Mouse (Mus musculus) myocyte (in vitro differentiated cells): ENCODE measurements at regions not wholly inside any gene's neighbourhood (a gene's known extent, or its start where the extent isn't known, plus 50 kb on each side); places are given as distances from the start of the nearest gene placed in this dataset.

Source experiments
- E2F4 ChIP-seq: IDR thresholded peaks from one replicate; pipeline ENCODE4 v1.6.1; 2011; ENCODE audit warnings: mild to moderate bottlenecking, control low read depth, moderate library complexity; ENCODE audit not compliant: insufficient read depth
- MYOG ChIP-seq, 3 experiments: IDR thresholded peaks; one replicate each; pipeline ENCODE4 v1.6.1; 2011; ENCODE audit warnings: control low read depth in 2 of 3, low read depth in 2 of 3, mild to moderate bottlenecking in 2 of 3; ENCODE audit not compliant: insufficient read length in 2 of 3, control insufficient read depth in 1 of 3, insufficient read depth in 1 of 3
- POLR2A ChIP-seq: IDR thresholded peaks from one replicate; pipeline ENCODE4 v1.6.1; 2011; ENCODE audit warnings: low read depth, mild to moderate bottlenecking, control low read depth, moderate library complexity; ENCODE audit not compliant: insufficient read length
- POLR2AphosphoS2 ChIP-seq: IDR thresholded peaks from one replicate; pipeline ENCODE4 v1.6.1; 2011; ENCODE audit warnings: low read depth, control low read depth; ENCODE audit not compliant: insufficient read length
- REST ChIP-seq: IDR thresholded peaks from one replicate; pipeline ENCODE4 v1.6.1; 2011; ENCODE audit warnings: mild to moderate bottlenecking, control low read depth, moderate library complexity; ENCODE audit not compliant: insufficient read depth, insufficient read length
- TCF12 ChIP-seq: IDR thresholded peaks from one replicate; pipeline ENCODE4 v1.6.1; 2011; ENCODE audit warnings: mild to moderate bottlenecking, control low read depth; ENCODE audit not compliant: poor library complexity, insufficient read depth, severe bottlenecking
- USF1 ChIP-seq: IDR thresholded peaks from one replicate; pipeline ENCODE4 v1.6.1; 2011; ENCODE audit warnings: low read depth, mild to moderate bottlenecking, control low read depth, moderate library complexity

DNA sequence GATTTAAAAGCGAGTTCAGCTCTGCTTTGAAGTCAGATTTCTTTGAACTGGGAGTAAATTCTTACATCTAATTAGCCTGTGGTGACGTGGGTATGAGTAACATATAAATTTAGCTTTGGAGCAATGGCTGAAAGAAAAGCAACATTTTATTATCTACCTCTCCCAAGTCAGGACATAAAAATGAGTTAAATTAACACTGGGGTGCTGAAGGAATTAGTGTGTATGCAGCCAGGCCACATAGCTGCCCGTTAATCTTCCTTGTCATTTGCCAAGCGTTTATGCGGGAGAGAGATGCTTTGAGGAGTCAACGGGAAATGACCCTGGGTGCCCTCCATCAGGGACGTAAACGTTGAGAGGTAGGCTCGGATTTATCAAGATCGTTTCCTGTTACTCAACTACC is 52.0 kb upstream of the Slc38a4 start:
- no peak for TF ChIP-seq POLR2A
- TF ChIP-seq MYOG (IDR thresholded peaks at IDR 0.05; ENCODE audit: control insufficient read depth in 1 of 3, insufficient read depth in 1 of 3, insufficient read length in 2 of 3, low read depth in 2 of 3): no peak
- no peak for TF ChIP-seq USF1
- TF ChIP-seq POLR2AphosphoS2: no peak
- no peak for TF ChIP-seq E2F4
- no peak for TF ChIP-seq REST
- TF ChIP-seq TCF12: no peak
